Mouse (Mus musculus) thymus, postnatal 4 days (tissue): ENCODE measurements at regions not wholly inside any gene's neighbourhood (a gene's known extent, or its start where the extent isn't known, plus 50 kb on each side); places are given as distances from the start of the nearest gene placed in this dataset.
A peak's percentile ranks its signal among the peaks of the same experiment; 100 is the strongest.

Experiments
- DNase-seq: peaks from one replicate; pipeline ENCODE4 v3.0.0; 2021

- DNase-seq, result peak; percentile 34
Observed at GRCm38 (mm10) chr13:36807961-36808360, 73.0 kb upstream of the Nrn1 start.

GRCm38 (mm10) chr13:36789360-36789759, 54.4 kb upstream of the Nrn1 start:
- peak; percentile 39 for DNase-seq
